Mouse (Mus musculus) olfactory bulb, adult 2 months (tissue): ENCODE data around the gene Smarca4.

Experiments used
- CTCF ChIP-seq: fragments of 200-500 bp; IDR thresholded peaks from 2 replicates; pipeline ENCODE4 v1.5.1; 2012; ENCODE audit warnings: low read depth, mild to moderate bottlenecking, low read length, moderate library complexity; ENCODE audit not compliant: insufficient read depth
- POLR2A ChIP-seq: fragments of 200-500 bp; IDR thresholded peaks from 2 replicates; pipeline ENCODE4 v1.6.1; 2012; ENCODE audit warnings: mild to moderate bottlenecking, low read depth, low read length, moderate library complexity; ENCODE audit not compliant: insufficient read depth

DNA sequence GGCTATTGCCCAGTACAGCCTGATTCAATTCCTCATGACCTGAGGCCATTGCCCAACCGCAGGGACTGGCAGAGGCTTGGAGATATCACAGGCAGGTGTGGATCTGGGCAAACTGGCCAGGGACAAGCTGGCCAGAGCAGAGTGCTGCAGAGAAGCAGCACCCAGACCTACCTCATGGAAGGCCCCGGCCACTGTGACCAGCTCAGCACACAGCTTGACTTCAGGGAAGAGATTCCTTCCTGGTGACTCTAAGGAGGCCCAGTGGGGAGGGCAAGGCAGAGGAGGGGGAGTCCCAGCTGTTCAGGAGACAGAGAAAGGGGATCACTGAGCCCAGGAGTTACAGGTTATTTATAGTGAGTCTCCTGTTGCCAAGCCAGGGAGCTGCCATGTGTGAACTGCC is 105.1 kb downstream of the Smarca4 start:
- TF ChIP-seq CTCF, result no peak
- TF ChIP-seq POLR2A, result no peak
